Mouse (Mus musculus): Measurements from ENCODE around the gene Calm1. TPM values are rescaled to one million over a fixed set of nuclear protein-coding genes. Genes with fewer than 3 reads are reported as not detected.

Calm1 gene
- 1,632 TPM for polyA plus RNA-seq (2017; shearing (Covaris generic))

DNA sequence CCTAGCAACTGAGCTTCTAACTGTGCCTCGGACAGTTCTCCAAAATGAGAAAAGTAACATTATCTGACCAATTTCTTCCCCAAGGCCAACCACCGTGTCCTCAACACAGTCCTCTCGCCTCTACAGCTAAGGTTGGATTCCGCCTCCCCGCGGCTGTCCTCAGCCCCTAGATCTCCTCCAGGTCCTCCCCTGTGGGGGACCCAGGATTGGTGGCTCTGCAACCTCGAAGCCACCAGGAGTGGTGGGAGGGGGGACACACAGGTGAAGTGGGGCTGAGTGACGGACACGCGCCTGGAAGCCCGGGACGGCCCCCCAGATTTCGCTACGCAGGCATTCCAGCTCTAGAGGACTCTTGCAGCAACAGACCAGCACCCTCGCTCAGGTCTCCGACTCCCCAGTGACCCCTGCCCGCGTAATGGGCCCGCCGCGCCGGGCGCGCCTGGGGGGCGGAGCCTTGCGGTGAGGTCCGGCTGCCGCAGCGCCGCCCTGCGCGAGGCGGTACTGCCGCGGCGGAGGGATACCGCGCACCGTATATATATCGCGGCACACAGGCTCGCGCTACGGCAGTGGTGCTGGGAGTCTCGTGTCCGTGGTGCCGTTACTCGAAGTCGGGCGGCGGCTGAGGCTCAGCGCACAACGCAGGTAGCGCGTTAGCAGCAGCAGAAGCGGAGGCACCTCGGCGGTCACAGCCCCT, at the start of gene Calm1:
Calm1 (plus strand) TSS at position 469 of the 694 bp plus-strand sequence.

DNA sequence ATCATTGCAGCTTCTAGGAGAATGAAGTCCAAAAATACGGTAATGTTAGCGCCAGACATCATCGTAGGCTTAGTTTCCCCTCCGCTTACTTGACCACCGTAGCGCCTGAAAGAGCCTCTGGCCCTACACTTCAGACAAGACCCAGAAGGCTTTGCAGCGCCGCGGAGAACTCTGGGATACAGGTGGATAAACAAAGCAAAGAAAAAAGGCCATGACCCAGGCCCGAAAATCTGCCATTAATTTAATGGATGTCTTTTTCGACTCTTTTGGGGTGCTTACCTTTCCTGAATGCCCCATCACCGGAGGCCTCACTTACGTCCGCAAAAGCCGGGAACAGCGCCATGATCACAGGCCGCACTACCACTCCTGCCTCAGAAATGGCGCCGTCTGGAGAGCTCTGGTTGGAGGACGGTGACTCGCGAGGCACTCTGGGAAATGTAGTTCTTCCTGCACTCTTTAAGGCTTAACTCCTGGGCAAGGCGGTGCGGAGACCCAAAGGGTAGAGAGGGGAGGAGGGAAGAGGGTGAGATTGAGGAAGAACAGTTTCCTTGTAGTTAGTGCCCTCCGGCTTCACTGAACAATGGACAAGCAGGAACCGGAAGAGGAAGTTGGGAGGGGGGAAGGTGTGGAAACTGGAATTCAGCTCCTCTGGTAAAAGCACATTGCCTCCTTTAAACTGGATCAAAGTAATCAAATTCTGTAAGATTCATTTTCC, 39.8 kb upstream of the Calm1 start, which contains the start of gene Nrde2:
Nrde2 (minus strand) TSS at position 393 of the 715 bp plus-strand sequence.

Other genes with a start within 250 kb of the Calm1 start
- gene Kcnk13, start 234.9 kb upstream of the Calm1 start, polyA plus RNA-seq (2017; shearing (Covaris generic)): not detected
- 178 TPM for gene Psmc1, start 89.3 kb upstream of the Calm1 start, polyA plus RNA-seq (2017; shearing (Covaris generic))
- 35.6 TPM for gene Nrde2, start 39.8 kb upstream of the Calm1 start, polyA plus RNA-seq (2017; shearing (Covaris generic))